Mouse (Mus musculus): ENCODE measurements around the gene Stxbp6.

GRCm38 (mm10) chr12:45060804-45061203 lies 13.7 kb downstream of the Stxbp6 start:
- no peak for TF ChIP-seq GATA1 (IDR thresholded peaks at IDR 0.05; ENCODE audit: borderline replicate concordance, low read length)
- no peak for TF ChIP-seq FLI1 (IDR thresholded peaks at IDR 0.05; ENCODE audit: low read length)
